Mouse (Mus musculus) thymus, adult 2 months (tissue): ENCODE results near the gene Zbtb48.

Experiments
- CTCF ChIP-seq: fragments of 200-500 bp; IDR thresholded peaks from 2 replicates; pipeline ENCODE4 v1.5.1; 2012; ENCODE audit warnings: mild to moderate bottlenecking, control low read depth, low read length, moderate library complexity, borderline replicate concordance; ENCODE audit not compliant: control insufficient read depth, poor library complexity, insufficient read depth; ENCODE audit errors: extremely low read depth
- POLR2A ChIP-seq: fragments of 200-500 bp; IDR thresholded peaks from 2 replicates; pipeline ENCODE4 v1.6.1; 2012; ENCODE audit warnings: mild to moderate bottlenecking, low read length, control low read depth, moderate library complexity; ENCODE audit not compliant: control insufficient read depth, poor library complexity, insufficient read depth; ENCODE audit errors: extremely low read depth

DNA sequence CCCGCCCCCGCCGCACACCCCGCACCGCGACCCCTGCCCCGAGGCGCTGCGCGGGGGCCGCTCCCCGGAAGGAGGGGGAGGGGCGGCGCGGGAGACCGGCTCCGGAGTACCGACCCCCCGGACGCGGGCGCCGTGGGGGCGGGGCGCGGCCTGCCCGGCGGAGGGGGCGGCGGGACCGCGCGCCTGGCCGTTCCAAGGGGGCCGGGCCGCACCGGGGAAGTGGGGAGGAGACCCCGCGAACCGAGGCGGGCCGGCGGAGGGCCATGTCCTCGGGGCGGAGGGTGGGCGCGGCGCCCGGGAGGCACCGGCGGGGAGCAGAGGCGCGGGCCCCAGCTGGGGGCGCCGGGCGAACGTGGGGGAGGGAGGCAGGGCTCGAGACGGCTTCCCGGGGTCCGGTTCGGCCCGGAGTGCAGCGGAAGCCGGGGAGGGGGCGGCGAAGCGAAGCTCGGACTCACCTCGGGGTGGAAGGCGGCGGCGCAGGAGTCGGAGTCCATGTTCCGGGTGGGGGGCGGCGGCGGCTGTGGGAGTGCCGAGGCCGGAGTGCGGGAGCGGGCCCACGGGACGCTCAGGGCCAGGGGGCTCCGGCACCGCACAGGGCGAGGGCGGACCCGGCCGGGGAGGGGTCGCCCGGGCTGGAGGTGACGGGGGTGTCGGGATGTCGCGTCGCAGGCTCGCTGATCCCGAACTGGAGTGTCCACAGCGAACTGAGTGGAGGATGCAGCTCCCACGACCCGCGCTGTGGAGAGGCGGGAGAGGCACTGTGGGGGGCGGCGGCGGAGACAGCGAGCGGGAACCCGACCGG lies 31.9 kb downstream of the Zbtb48 start:
- TF ChIP-seq POLR2A (no peak), CTCF (peak; percentile 8; the same call in 1 of the 2 replicates)
